Mouse (Mus musculus) intestine, embryonic 15.5 days (tissue): ENCODE data around the gene Dtx3l. TPM values are rescaled to one million over a fixed set of nuclear protein-coding genes. Genes with fewer than 3 reads are reported as not detected.
"Not testable (repeated sequence)": the region's sequence is repeated elsewhere in the genome, so short reads cannot be mapped to it uniquely, and the experiment has no call there.

Source experiments
- ATAC-seq: fragments of 200-750 bp; cut with Nextera tagmentation; 2 replicates; pipeline ENCODE4 v1.8.0; 2017; ENCODE audit warnings: moderate TSS enrichment, moderate library complexity
- H3K27ac ChIP-seq: fragments of 300-500 bp; sonication (generic); 2 replicates; pipeline ENCODE4 v1.5.1; 2015; ENCODE audit warnings: mild to moderate bottlenecking, inconsistent platforms
- H3K27me3 ChIP-seq: fragments of 300-500 bp; sonication (generic); replicated peaks from 2 replicates; pipeline ENCODE4 v1.6.1; 2015; ENCODE audit warnings: inconsistent platforms
- H3K36me3 ChIP-seq: fragments of 300-500 bp; sonication (generic); 2 replicates; pipeline ENCODE4 v1.6.1; 2015; ENCODE audit warnings: inconsistent platforms
- H3K4me1 ChIP-seq: fragments of 300-500 bp; sonication (generic); replicated peaks from 2 replicates; pipeline ENCODE4 v1.6.1; 2015; ENCODE audit warnings: inconsistent platforms
- H3K4me2 ChIP-seq: fragments of 300-500 bp; sonication (generic); replicated peaks from 2 replicates; pipeline ENCODE4 v1.6.1; 2015; ENCODE audit warnings: mild to moderate bottlenecking, inconsistent platforms
- H3K4me3 ChIP-seq: fragments of 300-500 bp; sonication (generic); replicated peaks from 2 replicates; pipeline ENCODE4 v1.5.1; 2015; ENCODE audit warnings: inconsistent platforms
- H3K9ac ChIP-seq: fragments of 300-500 bp; sonication (generic); 2 replicates; pipeline ENCODE4 v1.6.1; 2015; ENCODE audit warnings: inconsistent platforms
- H3K9me3 ChIP-seq: fragments of 300-500 bp; sonication (generic); 2 replicates; pipeline ENCODE4 v1.6.1; 2016; ENCODE audit warnings: inconsistent platforms
- WGBS: fragments of 180-500 bp; shearing (Covaris S2); methylation state at CpG from one replicate; pipeline ENCODE4 v1.1.7; 2015; 5-methylcytosine and 5-hydroxymethylcytosine counted together
- polyA plus RNA-seq: library from polyadenylated mRNA; unstranded; fragments of >200 nt; fragmentation: Nextera tagmentation; extraction: Ambion mirVana; gene quantifications from 2 replicates; pipeline ENCODE4 v1.2.1, GENCODE M21; 2015

The Dtx3l gene
- polyA plus RNA-seq, 1 experiment from 2014 or later: 8.6 TPM

DNA sequence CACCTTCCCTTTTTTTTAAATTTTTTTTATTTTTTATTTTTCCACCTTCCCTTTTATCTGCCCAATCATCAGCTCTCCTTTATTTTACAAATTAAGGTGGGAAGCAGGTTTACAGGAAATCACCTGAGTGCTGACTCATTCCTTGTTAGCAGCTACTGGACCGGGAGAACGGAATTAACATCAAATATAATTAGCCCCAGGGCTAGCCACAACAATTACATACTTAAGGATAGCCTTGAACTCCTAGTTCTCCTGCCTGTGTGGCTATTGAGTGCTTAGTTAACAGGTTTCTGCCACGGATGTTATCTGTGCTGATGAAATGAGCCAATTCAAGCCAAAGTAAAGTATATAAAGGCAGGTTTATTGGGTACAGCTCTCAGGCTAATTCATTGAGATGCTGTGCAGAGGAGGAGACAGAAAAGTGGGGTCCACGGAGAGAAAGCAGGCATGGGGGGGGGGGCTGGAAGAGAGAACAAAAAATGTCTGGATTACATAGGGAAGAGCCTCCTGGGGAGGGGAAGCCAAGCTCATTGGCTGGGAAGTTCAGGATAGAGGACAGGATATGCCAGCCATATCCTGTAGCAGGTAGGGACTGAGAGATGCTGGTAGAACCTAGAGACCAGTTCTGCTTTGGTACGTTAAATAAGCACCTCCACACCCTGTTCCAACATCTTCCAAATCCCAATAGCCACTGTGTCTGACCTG is 27.6 kb upstream of the Dtx3l start:
- Histone ChIP-seq H3K27ac (no peak overlapping the region), H3K9me3 (no peaks in the 10 kb centered on the region), H3K9ac (no peak overlapping the region), H3K4me3 (no peak overlapping the region), H3K4me2 (no peak overlapping the region), H3K36me3 (no peaks in the 10 kb centered on the region), H3K4me1 (no peaks in the 10 kb centered on the region), H3K27me3 (no peaks in the 10 kb centered on the region)
- WGBS: 52% methylated on average over 5 of the region's 5 CpGs
- ATAC-seq: no peak

DNA sequence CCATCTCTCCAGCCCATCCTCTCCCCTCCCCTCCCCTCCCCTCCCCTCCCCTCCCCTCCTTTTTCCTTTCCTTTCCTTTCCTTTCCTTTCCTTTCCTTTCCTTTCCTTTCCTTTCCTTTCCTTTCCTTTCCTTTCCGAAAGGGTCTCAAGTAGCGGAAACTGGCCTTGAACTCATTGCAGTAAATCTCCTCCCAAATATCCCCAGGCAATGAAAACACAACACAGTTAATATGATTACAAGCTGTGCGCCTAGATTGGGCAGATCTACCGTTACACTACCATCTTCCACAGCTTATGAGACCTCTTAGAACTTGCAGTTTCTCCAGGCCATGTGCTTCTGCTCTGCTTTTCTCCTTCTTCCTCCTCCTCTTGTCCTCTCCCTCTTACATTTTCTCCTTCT is 27.0 kb upstream of the Dtx3l start:
- H3K27me3 ChIP-seq, H3K4me3 ChIP-seq, ATAC-seq, H3K9ac ChIP-seq, H3K4me1 ChIP-seq, H3K9me3 ChIP-seq, H3K36me3 ChIP-seq, H3K4me2 ChIP-seq, H3K27ac ChIP-seq: not testable (repeated sequence)
- 84% methylated on average over 3 of the region's 4 CpGs for WGBS

DNA sequence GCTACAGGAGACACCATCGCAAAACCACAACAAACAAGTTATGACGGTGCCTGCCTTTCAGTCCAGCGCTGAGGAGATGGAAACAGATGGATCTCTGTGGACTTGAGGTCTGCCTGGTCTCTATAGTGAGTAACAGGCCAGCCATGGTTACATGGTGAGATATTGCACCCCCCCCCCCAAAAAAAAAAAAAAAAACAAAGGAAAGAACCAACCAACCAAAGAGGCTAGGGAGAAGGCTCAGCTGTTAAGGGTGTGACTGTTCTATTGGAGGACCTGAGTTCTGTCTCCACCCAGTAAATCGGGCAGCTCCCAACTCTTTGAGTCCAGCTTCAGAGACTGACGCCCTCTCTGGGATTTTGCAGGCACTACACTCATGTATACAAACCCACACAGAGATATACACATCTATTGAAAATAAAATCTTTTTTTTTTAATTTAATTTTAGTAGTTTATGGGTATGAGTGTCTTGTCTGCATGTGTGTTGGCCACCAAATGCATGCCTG is 13.7 kb upstream of the Dtx3l start:
- Histone ChIP-seq H3K36me3 (no peaks in the 10 kb centered on the region), H3K4me3 (no peak overlapping the region), H3K9ac (no peak overlapping the region), H3K4me1 (no peaks in the 10 kb centered on the region), H3K9me3 (no peaks in the 10 kb centered on the region), H3K4me2 (no peak overlapping the region), H3K27me3 (no peaks in the 10 kb centered on the region), H3K27ac (no peak overlapping the region)
- 88% methylated on average over 5 of the region's 5 CpGs for WGBS
- no peak for ATAC-seq

DNA sequence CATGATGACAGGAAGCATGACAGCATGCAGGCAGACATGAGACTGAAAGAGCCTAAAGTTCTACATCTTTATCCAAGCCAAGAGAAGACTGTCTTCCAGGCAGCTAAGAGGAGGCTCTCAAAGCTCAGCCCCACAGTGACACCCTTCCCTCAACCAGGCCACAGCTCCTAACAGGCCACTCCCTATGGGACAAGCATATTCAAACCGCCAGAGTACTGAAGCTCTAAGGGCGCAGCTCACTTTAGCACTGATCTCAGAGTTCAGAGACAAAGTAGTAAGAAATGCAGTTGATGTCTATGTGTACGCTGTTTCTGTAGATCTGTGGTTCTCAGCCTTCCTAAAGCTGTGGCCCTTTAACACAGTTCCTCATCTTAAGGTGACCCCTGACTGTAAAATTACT is 12.3 kb upstream of the Dtx3l start:
- Histone ChIP-seq H3K27ac (no peak overlapping the region), H3K4me3 (no peak overlapping the region), H3K27me3 (no peaks in the 10 kb centered on the region), H3K4me2 (no peak overlapping the region), H3K9me3 (no peaks in the 10 kb centered on the region), H3K9ac (no peak overlapping the region), H3K4me1 (no peaks in the 10 kb centered on the region), H3K36me3 (no peaks in the 10 kb centered on the region)
- 84% methylated on average over 3 of the region's 3 CpGs for WGBS
- no peak for ATAC-seq

DNA sequence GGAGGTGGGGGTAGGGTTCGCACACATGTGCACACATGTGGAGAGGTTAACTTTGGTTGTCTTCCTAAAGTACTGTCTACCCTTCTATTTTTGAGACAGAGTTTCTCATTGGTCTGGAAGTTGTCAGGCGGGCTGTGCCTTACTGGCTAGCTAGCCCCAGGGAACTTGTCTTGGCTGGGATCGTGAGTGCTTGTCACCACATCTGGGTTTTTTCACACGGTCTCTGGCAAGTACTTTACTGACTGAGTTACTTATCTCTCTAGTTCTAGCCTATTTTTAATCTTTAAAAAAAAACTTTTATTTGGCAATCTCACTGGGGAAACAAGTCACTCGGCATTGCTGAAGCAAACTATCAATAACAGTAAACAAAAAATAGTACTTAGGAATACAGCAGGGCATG is 10.3 kb upstream of the Dtx3l start:
- Histone ChIP-seq H3K4me1 (no peaks in the 10 kb centered on the region), H3K36me3 (no peaks in the 10 kb centered on the region), H3K9ac (no peak overlapping the region), H3K27me3 (no peaks in the 10 kb centered on the region), H3K4me2 (no peak overlapping the region), H3K27ac (no peak overlapping the region), H3K9me3 (no peaks in the 10 kb centered on the region), H3K4me3 (no peak overlapping the region)
- ATAC-seq: peak; percentile 47
- 70% methylated on average over 5 of the region's 5 CpGs for whole genome bisulfite sequencing

DNA sequence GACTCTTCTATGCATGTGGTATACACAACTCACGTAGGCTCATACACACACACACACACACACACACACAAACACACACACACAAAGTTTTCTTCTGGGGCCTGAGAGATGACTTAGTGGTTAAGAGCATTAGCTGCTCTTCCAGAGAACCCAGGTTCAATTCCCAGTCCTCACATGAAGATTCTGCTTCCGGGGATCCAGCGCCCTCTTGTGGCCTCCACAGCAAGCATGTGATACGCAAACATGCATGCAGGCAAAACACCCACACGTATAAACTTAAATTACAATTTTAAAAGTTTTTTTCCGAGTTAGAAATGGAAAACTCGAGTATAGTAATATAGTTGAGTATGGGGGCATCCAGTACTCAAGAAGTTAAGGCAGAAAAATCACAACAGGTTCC is 2.4 kb upstream of the Dtx3l start:
- H3K27me3 ChIP-seq: no peaks in the 10 kb centered on the region
- no peaks in the 10 kb centered on the region for H3K9me3 ChIP-seq
- H3K27ac ChIP-seq: no peak overlapping the region
- ATAC-seq: no peak
- no peak overlapping the region for H3K4me3 ChIP-seq
- no peak overlapping the region for H3K9ac ChIP-seq
- no peak overlapping the region for H3K4me2 ChIP-seq
- no peaks in the 10 kb centered on the region for H3K36me3 ChIP-seq
- 87% methylated on average over 7 of the region's 7 CpGs for WGBS
- H3K4me1 ChIP-seq: 0 out of 2 replicates have a peak, but pooled peaks cover 7% of the 10 kb centered on the region

DNA sequence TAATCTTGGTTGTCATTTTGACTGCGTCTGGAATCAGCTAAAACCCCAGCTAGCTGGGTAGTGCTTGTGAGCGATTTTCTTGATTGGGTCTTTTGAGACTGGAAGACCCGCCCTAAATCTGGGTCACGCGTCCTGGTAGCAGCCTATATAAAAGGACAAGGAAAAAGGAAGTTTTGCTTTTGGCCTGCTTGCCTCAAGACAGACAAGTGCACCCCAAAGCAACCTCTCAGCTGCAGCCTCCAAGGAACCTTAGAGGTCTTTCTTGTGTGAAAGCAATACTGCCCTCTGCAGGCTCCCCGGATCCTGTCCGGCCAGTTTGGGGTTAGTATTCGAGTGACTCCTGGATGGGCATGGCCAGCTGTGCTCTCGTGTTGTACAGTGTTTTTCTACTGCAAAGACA is 739 bp upstream of the Dtx3l start:
- WGBS: 13% methylated on average over 9 of the region's 9 CpGs
- Histone ChIP-seq H3K9me3 (no peaks in the 10 kb centered on the region), H3K27me3 (no peaks in the 10 kb centered on the region), H3K36me3 (no peaks in the 10 kb centered on the region), H3K27ac (peak overlapping the region; percentile 79; the same call in 1 of the 2 replicates), H3K9ac (no peak overlapping the region), H3K4me2 (peak overlapping the region; percentile 87), H3K4me1 (0 out of 2 replicates have a peak, but pooled peaks cover 7% of the 10 kb centered on the region), H3K4me3 (peak overlapping the region; percentile 70)
- ATAC-seq: peak; percentile 78

DNA sequence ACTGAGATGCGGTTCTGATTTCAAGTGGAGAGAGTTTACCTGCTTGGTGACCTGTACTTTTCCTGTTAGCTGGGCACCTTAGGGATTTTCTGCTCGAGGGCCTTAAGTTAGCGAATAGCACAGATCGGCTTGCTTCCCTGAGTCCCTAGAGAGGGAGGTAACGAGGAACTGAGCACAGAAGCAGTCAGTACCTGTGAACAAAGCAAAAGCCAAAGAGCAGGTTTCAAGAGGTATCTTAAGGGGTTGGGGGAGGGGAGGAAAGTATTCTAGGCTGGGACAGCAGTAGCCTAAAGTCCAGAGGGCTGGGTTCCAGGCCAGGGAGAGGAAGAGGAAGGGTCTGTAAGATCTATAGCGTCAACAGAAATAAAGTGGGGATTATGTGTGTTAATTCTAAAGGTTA is 310 bp upstream of the Dtx3l start:
- no peaks in the 10 kb centered on the region for H3K36me3 ChIP-seq
- peak overlapping the region; percentile 87 for H3K4me2 ChIP-seq
- peak; percentile 68 for ATAC-seq
- H3K9ac ChIP-seq: peak overlapping the region; percentile 78
- WGBS: 8% methylated on average over 6 of the region's 6 CpGs
- H3K27ac ChIP-seq: peak overlapping the region; percentile 79
- H3K4me1 ChIP-seq: 0 out of 2 replicates have a peak, but pooled peaks cover 7% of the 10 kb centered on the region
- peak overlapping the region; percentile 70 for H3K4me3 ChIP-seq
- H3K9me3 ChIP-seq: no peaks in the 10 kb centered on the region
- H3K27me3 ChIP-seq: no peaks in the 10 kb centered on the region

DNA sequence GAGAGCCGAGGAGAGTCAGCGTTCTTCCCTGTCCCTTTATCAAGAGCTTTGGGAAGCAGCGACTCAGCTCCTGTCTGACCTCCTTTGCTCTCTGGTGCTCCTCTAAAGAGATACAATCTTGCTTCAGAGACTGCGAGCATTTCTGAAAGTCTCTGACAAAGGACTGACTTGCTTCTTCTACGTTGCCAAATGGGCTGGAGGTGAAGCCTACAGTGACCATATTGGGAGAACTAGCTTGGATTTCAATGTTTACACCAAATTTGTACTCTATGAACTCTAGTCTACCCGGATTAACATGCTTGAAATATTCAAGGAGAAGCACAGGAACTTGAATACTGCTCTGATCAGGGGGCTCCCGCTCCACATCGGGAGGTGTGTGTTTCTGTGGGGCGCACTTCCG is 5.8 kb downstream of the Dtx3l start:
- Histone ChIP-seq H3K9me3 (no peaks in the 10 kb centered on the region), H3K36me3 (peaks cover 7% of the 10 kb centered on the region; the same call in 1 of the 2 replicates), H3K9ac (no peak overlapping the region), H3K27me3 (no peaks in the 10 kb centered on the region), H3K4me1 (no peaks in the 10 kb centered on the region), H3K27ac (no peak overlapping the region), H3K4me2 (no peak overlapping the region), H3K4me3 (no peak overlapping the region)
- 79% methylated on average over 10 of the region's 10 CpGs for WGBS
- ATAC-seq: no peak

DNA sequence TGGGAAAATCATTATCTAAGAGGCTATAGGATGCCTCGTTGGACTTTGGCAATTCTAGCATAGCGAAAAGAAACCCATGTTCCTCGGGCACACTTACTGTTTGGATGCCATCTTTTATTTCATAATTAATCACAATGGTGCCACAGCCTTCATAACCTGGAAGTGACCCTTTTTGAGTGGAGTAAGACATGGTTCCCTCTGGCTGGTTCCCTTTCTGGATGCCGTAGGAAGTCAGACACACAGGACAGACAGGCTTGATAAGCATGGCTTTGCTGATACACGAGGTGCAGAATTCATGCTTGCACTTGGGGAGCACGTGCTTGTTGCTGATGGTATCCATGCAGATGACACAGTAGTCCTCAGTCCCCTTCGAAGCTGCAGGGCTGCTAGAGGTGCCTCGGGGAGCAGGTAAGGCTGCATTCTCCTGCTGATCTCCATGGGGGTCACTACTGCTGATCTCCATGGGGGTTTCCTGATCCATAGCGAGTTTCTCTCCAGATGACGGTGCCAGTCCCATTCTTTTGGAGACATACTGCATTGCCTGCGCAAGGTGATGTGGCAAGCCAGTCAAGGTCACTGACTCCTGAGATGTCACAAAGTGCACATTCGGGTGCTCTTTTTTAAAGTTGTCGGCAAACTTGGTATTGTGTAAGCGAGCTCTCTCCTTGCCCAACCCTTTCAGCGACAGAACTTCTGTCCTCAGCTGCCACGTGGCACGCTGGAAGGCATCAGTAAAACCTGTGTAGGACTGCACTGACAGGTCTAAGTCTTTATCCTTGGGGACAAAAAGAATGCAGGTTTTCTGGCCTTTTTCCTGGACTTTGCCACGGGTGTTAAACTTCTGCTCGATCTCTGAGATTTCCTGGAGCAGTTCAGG is 6.5 kb downstream of the Dtx3l start:
- no peaks in the 10 kb centered on the region for H3K4me1 ChIP-seq
- no peaks in the 10 kb centered on the region for H3K9me3 ChIP-seq
- H3K27me3 ChIP-seq: no peaks in the 10 kb centered on the region
- WGBS: 83% methylated on average over 19 of the region's 19 CpGs
- H3K36me3 ChIP-seq: peaks cover 7% of the 10 kb centered on the region; the same call in 1 of the 2 replicates
- no peak overlapping the region for H3K9ac ChIP-seq
- ATAC-seq: no peak
- no peak overlapping the region for H3K27ac ChIP-seq
- no peak overlapping the region for H3K4me2 ChIP-seq
- no peak overlapping the region for H3K4me3 ChIP-seq

DNA sequence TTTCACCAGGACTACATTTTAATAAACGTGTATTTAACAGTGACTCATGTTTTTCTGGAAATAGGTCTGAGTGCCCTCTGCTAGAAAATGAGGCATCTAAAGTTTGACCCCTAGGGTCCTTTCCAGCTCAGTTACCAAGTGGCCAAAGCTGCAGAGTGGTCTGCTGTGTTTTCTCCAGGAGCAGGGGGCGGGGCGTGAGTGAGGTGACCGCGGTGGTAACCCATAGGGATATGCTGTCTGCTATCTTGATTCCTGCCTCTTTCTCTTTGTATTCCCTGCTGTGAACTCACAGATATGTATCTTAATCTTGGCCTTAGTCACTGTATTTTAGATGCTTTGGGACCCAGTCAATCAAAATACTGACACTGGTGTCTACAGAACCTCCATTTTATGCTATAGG is 14.6 kb downstream of the Dtx3l start:
- Histone ChIP-seq H3K27ac (no peak overlapping the region), H3K4me3 (no peak overlapping the region), H3K4me2 (no peak overlapping the region), H3K9ac (no peak overlapping the region), H3K27me3 (no peaks in the 10 kb centered on the region), H3K9me3 (no peaks in the 10 kb centered on the region), H3K4me1 (no peaks in the 10 kb centered on the region), H3K36me3 (peaks cover 4% of the 10 kb centered on the region; the same call in 1 of the 2 replicates)
- no peak for ATAC-seq
- 87% methylated on average over 5 of the region's 5 CpGs for WGBS

DNA sequence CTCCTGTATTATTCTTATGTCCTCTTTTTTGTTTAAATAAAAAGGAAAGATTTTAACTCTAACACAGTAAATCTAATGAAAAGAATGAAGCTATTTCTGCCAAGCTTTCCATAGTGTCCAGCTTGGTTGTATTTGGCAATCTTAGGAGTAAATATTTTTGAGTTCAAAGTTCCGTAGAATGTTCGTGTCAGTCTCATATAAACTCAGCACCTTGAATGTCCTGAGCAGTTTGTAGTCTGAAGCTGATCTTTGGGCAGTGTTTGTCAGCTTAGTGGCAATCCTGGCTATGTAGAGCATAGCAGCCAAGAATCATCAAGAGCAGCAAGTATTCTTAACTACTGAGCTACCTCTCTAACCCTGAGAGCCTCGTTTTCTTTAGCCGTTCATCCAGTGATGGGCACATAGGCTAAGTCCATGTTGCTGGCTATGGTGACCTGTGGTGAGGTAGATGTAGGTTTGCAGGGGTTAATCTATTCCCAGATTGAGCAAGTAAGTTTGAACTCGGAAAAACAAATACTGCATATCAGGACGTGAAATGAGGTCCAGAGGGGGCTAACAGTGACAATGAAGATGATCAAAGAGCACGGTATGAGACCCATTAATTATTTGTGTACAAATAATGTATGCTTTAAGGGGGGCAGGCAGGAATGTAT is 15.3 kb downstream of the Dtx3l start:
- Histone ChIP-seq H3K36me3 (no peaks in the 10 kb centered on the region), H3K4me1 (no peaks in the 10 kb centered on the region), H3K27me3 (no peaks in the 10 kb centered on the region), H3K9me3 (no peaks in the 10 kb centered on the region), H3K4me3 (no peak overlapping the region), H3K9ac (no peak overlapping the region), H3K4me2 (no peak overlapping the region), H3K27ac (no peak overlapping the region)
- WGBS: 71% methylated on average over 7 of the region's 7 CpGs
- ATAC-seq: no peak
